Mouse (Mus musculus) embryonic facial prominence, embryonic 13.5 days (tissue): Measurements from ENCODE around the gene Rps13. TPM values are rescaled to one million over a fixed set of nuclear protein-coding genes. Genes with fewer than 3 reads are reported as not detected.
A peak's percentile ranks its signal among the peaks of the same experiment; 100 is the strongest.
"Not testable (repeated sequence)": the region's sequence is repeated elsewhere in the genome, so short reads cannot be mapped to it uniquely, and the experiment has no call there.

ENCODE experiments used
- ATAC-seq: fragments of 200-750 bp; cut with Nextera tagmentation; 2 replicates; pipeline ENCODE4 v1.8.0; 2017; ENCODE audit warnings: low read depth; ENCODE audit not compliant: insufficient number of reproducible peaks, insufficient read depth, low FRiP score, low TSS enrichment
- H3K27ac ChIP-seq: fragments of 300-500 bp; sonication (generic); 2 replicates; pipeline ENCODE4 v1.5.1; 2015; ENCODE audit warnings: moderate library complexity, mild to moderate bottlenecking, inconsistent platforms
- H3K27me3 ChIP-seq: fragments of 300-500 bp; sonication (generic); 2 replicates; pipeline ENCODE4 v1.6.1; 2015; ENCODE audit warnings: mild to moderate bottlenecking, inconsistent platforms
- H3K36me3 ChIP-seq: fragments of 300-500 bp; sonication (generic); 2 replicates; pipeline ENCODE4 v1.6.1; 2015; ENCODE audit warnings: mild to moderate bottlenecking, inconsistent platforms
- H3K4me1 ChIP-seq: fragments of 300-500 bp; sonication (generic); 2 replicates; pipeline ENCODE4 v1.6.1; 2015; ENCODE audit warnings: inconsistent platforms
- H3K4me2 ChIP-seq: fragments of 300-500 bp; sonication (generic); 2 replicates; pipeline ENCODE4 v1.6.1; 2015; ENCODE audit warnings: moderate library complexity, mild to moderate bottlenecking, inconsistent platforms
- H3K4me3 ChIP-seq: fragments of 300-500 bp; sonication (generic); 2 replicates; pipeline ENCODE4 v1.5.1; 2015; ENCODE audit warnings: mild to moderate bottlenecking, inconsistent platforms
- H3K9ac ChIP-seq: fragments of 300-500 bp; sonication (generic); 2 replicates; pipeline ENCODE4 v1.6.1; 2015; ENCODE audit warnings: mild to moderate bottlenecking, inconsistent platforms
- H3K9me3 ChIP-seq: fragments of 300-500 bp; sonication (generic); 2 replicates; pipeline ENCODE4 v1.6.1; 2016; ENCODE audit warnings: inconsistent platforms
- WGBS: fragments of 180-500 bp; shearing (Covaris S2); methylation state at CpG from one replicate; pipeline ENCODE4 v1.1.7; 2015; ENCODE audit warnings: mixed read lengths; 5-methylcytosine and 5-hydroxymethylcytosine counted together
- polyA plus RNA-seq: library from polyadenylated mRNA; unstranded; fragments of >200 nt; fragmentation: Nextera tagmentation; extraction: Ambion mirVana; gene quantifications from 2 replicates; pipeline ENCODE4 v1.2.1, GENCODE M21; 2015

Rps13 gene
- polyA plus RNA-seq = 845 and 970 TPM in 2 replicates

DNA sequence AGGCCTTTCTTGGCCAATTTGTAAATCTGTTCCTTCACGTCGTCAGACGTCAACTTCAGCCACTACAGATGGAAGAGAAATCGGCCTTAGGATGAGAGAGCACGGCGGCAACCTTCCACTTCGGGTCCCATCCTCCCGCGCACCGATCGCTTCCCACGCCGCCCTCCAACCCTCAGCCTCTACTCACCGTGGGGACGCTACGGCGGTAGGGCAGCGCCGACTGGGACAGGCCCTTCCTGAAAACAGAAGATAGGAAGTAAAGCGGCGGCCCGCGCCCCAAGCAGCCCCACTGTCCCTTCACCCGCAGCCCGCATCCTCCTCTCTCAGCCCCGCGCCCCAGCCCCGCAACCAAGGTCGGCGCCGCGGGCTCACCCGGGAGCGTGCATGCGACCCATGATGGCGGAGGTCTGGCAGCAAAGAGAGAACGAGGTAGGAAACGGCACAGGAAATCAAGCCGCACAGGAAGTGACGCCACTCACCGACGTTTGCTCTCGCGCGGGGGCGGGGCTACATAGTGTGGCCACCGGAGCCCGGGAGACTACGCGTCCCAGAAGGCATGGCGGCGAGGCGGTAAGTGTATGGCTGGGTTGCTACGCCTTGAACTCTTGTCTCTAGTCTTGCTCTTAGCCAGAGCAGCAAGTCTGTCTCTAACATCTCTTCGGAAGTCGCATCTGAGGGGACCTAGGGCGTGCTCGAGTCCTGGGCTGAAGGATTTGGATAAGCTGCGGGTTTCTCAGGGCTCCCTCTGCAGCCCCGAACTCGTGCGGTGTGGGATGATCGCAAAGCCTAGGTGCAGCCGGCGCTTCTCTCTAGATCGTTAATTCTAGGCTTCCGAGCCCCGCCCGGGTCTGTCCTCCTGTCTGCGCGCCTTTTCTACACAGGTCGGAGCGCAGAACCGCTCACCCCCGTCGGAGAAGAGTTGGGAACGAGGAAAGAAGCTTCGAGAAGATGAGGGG, at the start of gene Rps13:
Gene Rps13, minus strand, starts transcription at position 483 of the 956 bp plus-strand sequence.
- Histone ChIP-seq H3K27ac (peak within 1 kb of the TSS; percentile 88), H3K36me3 (peaks cover 42% of the 10 kb centered on the region), H3K27me3 (no peaks in the 10 kb centered on the region), H3K4me2 (peak within 1 kb of the TSS; percentile 78), H3K4me3 (peak within 1 kb of the TSS; percentile 91), H3K9ac (peak within 1 kb of the TSS; percentile 98), H3K9me3 (no peaks in the 10 kb centered on the region), H3K4me1 (peaks cover 14% of the 10 kb centered on the region)
- peak; percentile 97 for ATAC-seq
- under 1% methylated on average over 78 of the region's 78 CpGs for WGBS

DNA sequence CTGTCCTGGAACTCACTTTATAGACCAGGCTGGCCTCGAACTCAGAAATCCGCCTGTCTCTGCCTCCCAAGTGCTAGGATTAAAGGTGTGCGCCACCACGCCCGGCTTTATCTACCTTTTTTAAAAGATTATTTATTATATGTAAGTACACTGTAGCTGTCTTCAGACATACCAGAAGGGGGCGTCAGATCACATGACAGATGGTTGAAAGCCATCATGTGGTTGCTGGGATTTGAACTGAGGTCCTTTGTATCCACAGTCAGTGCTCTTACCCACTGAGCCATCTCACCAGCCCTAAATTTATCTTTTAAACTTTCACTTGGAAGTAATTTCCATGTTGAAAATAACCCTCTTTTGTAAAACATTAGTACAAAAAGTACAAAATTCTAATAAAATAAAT, 45.2 kb upstream of the Rps13 start:
- H3K4me2 ChIP-seq, H3K4me1 ChIP-seq, H3K9me3 ChIP-seq, H3K27ac ChIP-seq, H3K4me3 ChIP-seq, H3K9ac ChIP-seq, ATAC-seq, H3K27me3 ChIP-seq: not testable (repeated sequence)
- H3K36me3 ChIP-seq = peaks cover 42% of the 10 kb centered on the region
- 88% methylated on average over 6 of the region's 6 CpGs for WGBS

DNA sequence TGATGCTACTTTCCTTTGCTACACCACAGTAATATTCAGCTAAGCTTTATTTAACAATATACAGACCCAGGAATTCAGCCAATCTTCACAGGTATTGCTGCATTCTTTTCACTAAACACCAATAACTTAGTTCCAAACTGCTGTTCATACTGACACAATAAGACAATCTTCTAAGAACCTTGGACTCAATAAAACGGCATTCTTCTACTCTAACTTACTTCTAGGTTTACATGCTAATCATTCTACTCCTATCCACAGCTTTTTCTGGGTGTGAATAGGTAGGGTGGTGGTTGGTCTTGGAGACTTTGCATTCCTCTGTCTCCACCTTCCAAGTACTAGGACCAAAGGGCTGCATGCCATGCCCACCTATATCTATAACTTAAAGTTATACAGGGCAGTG, 40.3 kb upstream of the Rps13 start:
- no peak for ATAC-seq
- Histone ChIP-seq H3K9me3 (no peaks in the 10 kb centered on the region), H3K27ac (no peak overlapping the region), H3K4me3 (no peak overlapping the region), H3K36me3 (peaks cover 48% of the 10 kb centered on the region), H3K9ac (no peak overlapping the region), H3K4me2 (no peak overlapping the region), H3K27me3 (no peaks in the 10 kb centered on the region), H3K4me1 (no peaks in the 10 kb centered on the region)
- WGBS = 84% methylated on average over 1 of the region's 1 CpGs

DNA sequence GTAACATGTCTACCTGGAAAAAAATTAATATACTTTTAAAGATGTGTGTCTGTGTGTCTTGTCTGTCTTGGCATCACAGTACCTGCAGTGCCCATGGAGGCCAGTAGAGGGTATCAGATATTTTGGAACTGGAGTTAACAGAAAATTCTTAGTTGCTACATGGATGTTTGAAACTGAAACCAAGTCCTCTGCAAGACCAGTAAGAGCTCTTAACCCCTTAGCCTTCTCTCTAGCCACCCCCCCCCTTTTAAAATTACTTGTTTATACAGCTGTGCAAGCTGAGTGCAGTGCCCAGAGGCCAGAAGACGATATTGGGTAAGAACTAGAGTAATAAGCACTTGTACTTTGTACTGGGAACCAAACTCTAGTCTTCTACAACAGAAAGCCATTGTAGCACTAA, 2.2 kb upstream of the Rps13 start:
- ATAC-seq = no peak
- H3K27me3 ChIP-seq = no peaks in the 10 kb centered on the region
- peaks cover 14% of the 10 kb centered on the region for H3K4me1 ChIP-seq
- H3K27ac ChIP-seq = no peak overlapping the region
- no peaks in the 10 kb centered on the region for H3K9me3 ChIP-seq
- no peak overlapping the region for H3K4me3 ChIP-seq
- no peak overlapping the region for H3K9ac ChIP-seq
- H3K36me3 ChIP-seq = peaks cover 40% of the 10 kb centered on the region
- WGBS = 41% methylated on average over 1 of the region's 1 CpGs
- H3K4me2 ChIP-seq = no peak overlapping the region

DNA sequence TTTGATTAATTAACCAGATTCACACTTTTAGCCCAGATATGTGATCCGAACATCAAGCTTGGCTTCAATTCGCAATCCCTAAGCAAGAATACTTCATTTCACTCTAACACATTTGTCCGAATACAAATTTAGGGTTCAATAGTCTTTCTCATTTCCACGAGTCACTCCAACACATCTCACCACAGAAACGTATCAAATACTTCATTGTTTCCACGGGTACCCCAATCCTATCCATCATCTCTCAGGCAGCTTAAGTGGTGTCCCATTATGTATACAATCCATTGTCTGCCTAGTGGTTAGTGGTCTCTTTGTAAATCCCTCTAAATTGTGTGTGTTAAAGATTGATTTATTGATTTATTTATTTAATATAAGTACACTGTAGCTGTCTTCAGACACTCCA, 1.1 kb upstream of the Rps13 start:
- peak overlapping the region; percentile 91 for H3K4me3 ChIP-seq
- 78% methylated on average over 6 of the region's 6 CpGs for WGBS
- peak overlapping the region; percentile 75 for H3K4me2 ChIP-seq
- no peak for ATAC-seq
- H3K9me3 ChIP-seq = no peaks in the 10 kb centered on the region
- H3K36me3 ChIP-seq = peaks cover 42% of the 10 kb centered on the region
- peaks cover 14% of the 10 kb centered on the region for H3K4me1 ChIP-seq
- H3K9ac ChIP-seq = no peak overlapping the region
- no peaks in the 10 kb centered on the region for H3K27me3 ChIP-seq
- H3K27ac ChIP-seq = no peak overlapping the region

DNA sequence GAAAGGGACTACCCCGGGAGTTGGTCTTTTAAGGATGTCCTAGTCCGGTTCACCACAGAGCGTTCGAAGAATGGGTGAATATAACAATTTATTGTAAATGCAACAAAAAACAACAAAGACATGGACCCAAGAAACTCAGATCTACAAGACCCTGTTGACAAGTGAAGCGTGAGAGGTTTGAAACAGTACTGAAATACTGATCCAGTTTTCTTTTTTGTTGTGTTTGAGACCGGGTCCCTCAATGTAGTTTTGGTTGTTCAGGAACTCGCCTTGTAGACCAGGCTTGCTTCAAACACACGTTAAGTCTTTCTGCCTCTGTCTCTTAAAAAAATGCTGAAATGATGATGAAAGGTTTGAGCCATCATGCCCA, 659 bp upstream of the Rps13 start:
- Histone ChIP-seq H3K27me3 (no peaks in the 10 kb centered on the region), H3K9me3 (no peaks in the 10 kb centered on the region), H3K4me3 (peak overlapping the region; percentile 91), H3K9ac (peak overlapping the region; percentile 98), H3K4me2 (peak overlapping the region; percentile 75), H3K27ac (peak overlapping the region; percentile 75), H3K4me1 (peaks cover 14% of the 10 kb centered on the region), H3K36me3 (peaks cover 42% of the 10 kb centered on the region)
- ATAC-seq = no peak
- WGBS = 16% methylated on average over 8 of the region's 8 CpGs

DNA sequence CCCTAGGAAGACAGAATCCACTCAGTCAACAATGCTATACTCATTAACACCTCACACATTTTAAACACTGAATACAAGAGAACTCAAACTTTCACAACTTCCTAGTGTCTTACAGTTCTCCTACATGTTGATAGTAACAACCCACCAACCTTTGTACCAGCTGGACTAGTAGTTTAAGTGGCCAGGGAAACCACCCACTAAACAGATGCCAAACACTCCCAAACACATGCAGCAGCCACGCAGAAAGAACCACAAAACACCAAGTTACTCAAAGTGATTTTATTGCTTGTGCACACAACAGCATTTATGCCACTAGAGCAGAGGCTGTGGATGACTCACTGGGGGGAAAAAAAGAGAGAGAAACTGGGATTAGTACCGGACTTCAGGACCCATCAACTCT, 2.7 kb downstream of the Rps13 start:
- H3K9me3 ChIP-seq = no peaks in the 10 kb centered on the region
- ATAC-seq = no peak
- WGBS = 92% methylated on average over 2 of the region's 2 CpGs
- H3K4me3 ChIP-seq = no peak overlapping the region
- peaks cover 14% of the 10 kb centered on the region for H3K4me1 ChIP-seq
- H3K4me2 ChIP-seq = no peak overlapping the region
- no peak overlapping the region for H3K27ac ChIP-seq
- no peak overlapping the region for H3K9ac ChIP-seq
- H3K27me3 ChIP-seq = no peaks in the 10 kb centered on the region
- peaks cover 44% of the 10 kb centered on the region for H3K36me3 ChIP-seq

DNA sequence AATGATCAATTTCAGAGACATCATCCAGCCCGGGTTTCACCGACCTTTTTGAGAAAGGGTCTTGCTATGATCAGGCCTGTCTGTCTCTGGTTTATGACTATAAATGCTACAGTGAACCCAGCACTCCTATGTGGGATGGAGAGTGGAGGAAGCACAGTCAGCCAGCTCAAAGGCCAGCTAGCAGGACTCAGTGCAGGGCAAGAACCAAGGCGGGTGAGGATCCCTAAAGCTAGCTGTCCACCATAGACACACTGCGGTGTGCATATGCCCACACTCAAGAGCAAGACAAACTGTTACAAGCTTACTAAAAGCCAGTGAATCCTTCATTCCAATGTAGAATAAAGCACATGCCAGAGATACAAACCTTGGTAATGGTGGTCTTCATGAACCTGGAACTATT, 4.1 kb downstream of the Rps13 start:
- H3K27ac ChIP-seq = no peak overlapping the region
- H3K4me3 ChIP-seq = no peak overlapping the region
- no peak overlapping the region for H3K9ac ChIP-seq
- no peaks in the 10 kb centered on the region for H3K27me3 ChIP-seq
- H3K36me3 ChIP-seq = peaks cover 44% of the 10 kb centered on the region
- WGBS = 91% methylated on average over 4 of the region's 4 CpGs
- H3K9me3 ChIP-seq = no peaks in the 10 kb centered on the region
- no peak overlapping the region for H3K4me2 ChIP-seq
- peaks cover 10% of the 10 kb centered on the region for H3K4me1 ChIP-seq
- ATAC-seq = no peak

DNA sequence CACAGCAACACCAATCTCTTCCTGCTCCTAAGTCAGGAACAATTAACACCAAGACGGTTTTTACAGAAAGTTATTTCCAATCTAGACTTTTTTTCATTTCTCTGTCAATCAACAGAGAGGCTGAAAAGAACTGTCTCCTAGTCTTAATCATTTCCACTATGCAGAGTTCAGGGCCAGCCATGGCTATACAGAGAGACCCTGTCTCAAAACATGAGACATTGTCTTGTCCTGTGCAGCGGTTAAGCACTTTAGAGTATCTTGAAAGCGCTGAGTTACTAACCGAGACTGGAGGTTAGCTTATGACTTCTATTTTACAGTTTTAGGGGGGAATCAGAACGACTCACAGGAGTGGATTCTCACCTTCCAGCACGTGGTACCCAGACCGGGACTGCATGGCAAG, 5.2 kb downstream of the Rps13 start:
- WGBS = 81% methylated on average over 7 of the region's 7 CpGs
- peaks cover 8% of the 10 kb centered on the region for H3K4me1 ChIP-seq
- no peaks in the 10 kb centered on the region for H3K9me3 ChIP-seq
- H3K4me3 ChIP-seq = no peak overlapping the region
- peaks cover 44% of the 10 kb centered on the region for H3K36me3 ChIP-seq
- H3K27ac ChIP-seq = no peak overlapping the region
- H3K27me3 ChIP-seq = no peaks in the 10 kb centered on the region
- no peak overlapping the region for H3K4me2 ChIP-seq
- no peak for ATAC-seq
- no peak overlapping the region for H3K9ac ChIP-seq

DNA sequence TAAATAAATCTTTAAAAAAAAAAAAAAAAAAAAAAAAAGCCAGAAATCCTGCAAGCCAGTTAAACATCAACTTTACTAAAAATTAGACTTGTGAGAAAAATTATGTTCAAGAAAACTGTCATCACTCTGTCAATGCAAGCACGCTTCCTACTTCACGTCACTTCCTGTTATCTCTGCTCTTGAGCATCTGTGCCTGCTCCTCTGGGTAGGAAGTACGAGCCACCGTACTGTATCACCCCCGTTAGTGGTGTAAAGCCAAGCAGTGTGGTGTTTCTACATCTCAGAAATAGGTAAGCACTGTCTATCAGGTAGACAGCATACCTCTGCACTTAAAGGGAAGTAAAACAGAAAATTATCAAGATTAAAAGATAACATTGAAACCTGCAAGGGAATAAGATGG, 6.1 kb downstream of the Rps13 start:
- no peaks in the 10 kb centered on the region for H3K27me3 ChIP-seq
- peaks cover 42% of the 10 kb centered on the region for H3K36me3 ChIP-seq
- H3K27ac ChIP-seq = no peak overlapping the region
- H3K4me3 ChIP-seq = no peak overlapping the region
- peaks cover 5% of the 10 kb centered on the region for H3K4me1 ChIP-seq
- no peak overlapping the region for H3K4me2 ChIP-seq
- H3K9me3 ChIP-seq = no peaks in the 10 kb centered on the region
- 85% methylated on average over 5 of the region's 5 CpGs for WGBS
- no peak for ATAC-seq
- no peak overlapping the region for H3K9ac ChIP-seq

DNA sequence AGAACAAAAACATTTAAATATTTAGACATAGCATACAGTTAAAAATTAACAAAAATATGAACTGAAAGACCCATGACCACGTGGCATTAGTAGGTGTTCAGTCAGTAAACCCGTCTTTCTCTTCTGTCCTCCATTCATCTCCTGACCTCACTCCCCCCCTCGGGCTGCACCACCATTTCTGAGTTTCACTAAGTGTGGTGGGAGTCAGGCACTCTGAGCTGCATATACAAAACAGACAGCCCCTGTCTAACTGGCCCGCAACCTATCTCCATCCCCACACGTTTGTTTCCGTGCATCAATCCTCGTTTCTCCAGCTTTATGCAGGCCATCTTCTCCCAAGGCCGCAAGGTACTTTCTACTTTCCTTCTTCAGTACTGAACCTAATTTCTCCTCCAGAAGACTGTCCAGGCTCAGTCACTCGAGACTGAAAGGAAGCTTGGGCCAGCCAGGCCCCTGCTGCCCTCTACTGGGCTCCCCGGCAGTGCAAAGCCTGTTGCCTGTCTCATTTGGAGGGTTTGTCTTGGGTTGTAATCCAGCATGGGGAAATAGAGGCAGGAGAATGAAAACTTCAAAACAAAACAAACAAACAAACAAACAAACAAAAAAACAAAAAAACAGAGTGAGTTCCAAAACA, 10.5 kb downstream of the Rps13 start:
- Histone ChIP-seq H3K27me3 (no peaks in the 10 kb centered on the region), H3K27ac (no peak overlapping the region), H3K9me3 (no peaks in the 10 kb centered on the region), H3K4me1 (no peaks in the 10 kb centered on the region), H3K4me3 (no peak overlapping the region), H3K4me2 (peak overlapping the region; percentile 27; the same call in 1 of the 2 replicates), H3K9ac (no peak overlapping the region), H3K36me3 (0 out of 2 replicates have a peak, but pooled peaks cover under 1% of the 10 kb centered on the region)
- WGBS = 28% methylated on average over 10 of the region's 10 CpGs
- ATAC-seq = no peak

DNA sequence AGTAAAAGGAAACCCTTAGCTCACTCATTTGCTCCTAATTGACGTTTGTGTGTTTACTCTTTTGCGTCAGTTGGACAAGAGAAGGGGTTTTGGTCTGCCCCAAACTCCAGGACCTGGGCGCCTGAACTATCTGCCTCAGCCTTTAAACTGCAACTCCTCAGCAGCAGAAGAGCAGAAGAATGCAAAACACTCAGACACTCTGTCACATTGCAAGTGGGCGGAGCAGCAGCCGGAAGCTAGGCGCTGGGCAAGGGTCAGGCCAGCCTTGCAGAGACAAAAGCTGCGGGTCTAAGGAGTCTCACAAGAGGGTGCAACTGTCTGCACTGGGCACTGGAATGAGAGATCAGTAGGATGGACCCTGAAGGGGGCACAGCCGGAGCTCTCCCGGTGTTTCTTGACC, 24.5 kb downstream of the Rps13 start:
- no peak for ATAC-seq
- Histone ChIP-seq H3K4me1 (peaks cover 26% of the 10 kb centered on the region), H3K27ac (no peak overlapping the region), H3K36me3 (no peaks in the 10 kb centered on the region), H3K4me3 (no peak overlapping the region), H3K27me3 (peaks cover 42% of the 10 kb centered on the region), H3K9ac (no peak overlapping the region), H3K9me3 (no peaks in the 10 kb centered on the region), H3K4me2 (0 out of 2 replicates have a peak overlapping the region, but pooled peaks have one; percentile 21)
- 15% methylated on average over 9 of the region's 9 CpGs for WGBS
